In genomic region chr6:125515503-125516315, GRCm38 (mm10) we compare ENCODE assay signal across 8 mouse cellular contexts. TPM values are rescaled to one million over a fixed set of nuclear protein-coding genes. Genes with fewer than 3 reads are reported as not detected.
DNase-seq lines count a peak whose midpoint lies in the region; TF ChIP-seq lines count a peak whose summit lies in the region.

No protein-coding gene starts in this region.

- H3K27ac ChIP-seq in gastrocnemius, adult 2 months = peak overlapping the region; percentile 59

- intact Hi-C loops in gastrocnemius, adult 2 months (cut with DNase I) = no loop called here
- intact Hi-C loops in gastrocnemius, postnatal 36 days (cut with DNase I) = no loop called here

- TF ChIP-seq POLR2A in lung, adult 2 months (IDR thresholded peaks at IDR 0.05; ENCODE audit: borderline replicate concordance, extremely low read depth, low read depth, low read length) = no peak

- WGBS in lung, adult 2 months = 34% methylated on average over 11 of the region's 11 CpGs

- no peak for TF ChIP-seq CTCF in gastrocnemius, adult 2 months (IDR thresholded peaks at IDR 0.05)
- no peak for TF ChIP-seq CTCF in lung, adult 2 months (IDR thresholded peaks at IDR 0.05; ENCODE audit: insufficient read depth, low read length)

- peaks cover 18% of the 10 kb centered on the region for H3K4me1 ChIP-seq in lung, adult 2 months (ENCODE audit: control insufficient read depth, insufficient read depth, low read length)

- peak; percentile 63 for DNase-seq in gastrocnemius, adult 2 months
- DNase-seq in gastrocnemius, postnatal 36 days = no peak
- DNase-seq in adrenal gland, postnatal 36 days = peak; percentile 55 to 70
- peak; percentile 69 for DNase-seq in kidney, adult 18-20 months
- DNase-seq in lung, adult 2 months = peak; percentile 44
- no peak for DNase-seq in ovary, adult 18-20 months (ENCODE audit: low spot score)
- no peak for DNase-seq in adipocyte (ENCODE audit: low spot score)
- no peak for DNase-seq in layer of hippocampus, adult 11-12 months (ENCODE audit: low spot score)

- H3K4me3 ChIP-seq in gastrocnemius, adult 2 months = no peak overlapping the region
- no peak overlapping the region for H3K4me3 ChIP-seq in lung, adult 2 months (replicated peaks; ENCODE audit: extremely low read depth, low read depth, low read length)

RNA-seq across cellular contexts. Expression of gene Cd9, which starts 21.1 kb away (rescaled TPM):
- total RNA-seq in gastrocnemius, adult 2 months (2021) = 10 to 100 TPM; 19.1 to 30.7 TPM
- 10 to 100 TPM; 20.3 to 28.4 TPM for total RNA-seq in gastrocnemius, postnatal 36 days (2021)
- total RNA-seq in adrenal gland, postnatal 36 days (2021) = 100 to 1,000 TPM; 115 to 170 TPM
- 405 and 537 TPM in 2 replicates for polyA plus RNA-seq in lung, adult 2 months (2012; rRNA removed)

RNA-seq across cellular contexts. Expression of gene Vwf, which starts 30.9 kb away (rescaled TPM):
- 10 to 100 TPM; 12.5 to 15.3 TPM for total RNA-seq in gastrocnemius, adult 2 months (2021)
- total RNA-seq in gastrocnemius, postnatal 36 days (2021) = 10 to 100 TPM; 13.5 to 15.4 TPM
- total RNA-seq in adrenal gland, postnatal 36 days (2021) = 1 to 10 TPM; 7.6 to 7.9 TPM
- 421 and 464 TPM in 2 replicates for polyA plus RNA-seq in lung, adult 2 months (2012; rRNA removed)

Comparison
In these comparisons a context has a peak if more than half of its experiments do, and no peak if none do; other contexts are left out.
1. DNase-seq: peak in gastrocnemius, adult 2 months (single experiment), adrenal gland, postnatal 36 days (2 of 2), kidney, adult 18-20 months (single experiment) and lung, adult 2 months (single experiment); none in gastrocnemius, postnatal 36 days (0 of 2), ovary, adult 18-20 months (single experiment), adipocyte (single experiment) and layer of hippocampus, adult 11-12 months (single experiment).